Mouse (Mus musculus) thymus, postnatal 25 days (tissue): Measurements from ENCODE around the gene Erg.

Source experiments
- DNase-seq: peaks from one replicate; pipeline ENCODE4 v3.0.0; 2022

Gene Erg

DNA sequence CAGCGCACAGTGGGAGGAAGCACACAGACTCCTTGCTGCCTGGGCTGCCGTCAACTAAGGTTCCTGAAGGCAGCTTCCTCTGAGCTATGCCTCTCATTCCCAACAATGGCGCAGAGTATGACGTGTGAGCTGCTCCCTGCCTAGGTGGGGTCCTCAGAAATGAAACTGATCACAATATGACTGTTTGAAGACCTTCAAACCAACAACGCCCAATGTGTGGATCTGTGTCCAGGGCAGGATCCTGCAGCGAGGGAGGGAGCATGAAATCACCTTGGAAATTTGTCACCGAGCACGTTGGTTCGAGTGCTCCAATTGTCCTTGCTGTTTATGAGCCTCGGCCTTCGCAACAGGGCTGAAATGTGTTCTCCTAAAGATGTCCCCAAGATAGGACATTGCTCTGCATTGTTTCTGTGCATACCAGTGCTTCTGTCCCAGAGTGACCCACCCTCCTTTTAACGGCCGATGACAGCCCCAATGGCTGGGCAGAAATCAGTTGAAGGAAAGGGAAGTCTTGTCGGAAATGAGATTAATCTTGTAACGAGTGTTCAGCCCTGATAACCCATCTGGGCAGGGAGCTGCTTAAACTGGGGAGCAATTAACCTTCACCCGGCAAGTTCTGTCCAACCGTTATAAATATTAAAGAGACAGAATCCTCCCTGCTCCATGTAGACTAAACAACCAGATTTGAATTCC is 147.4 kb downstream of the Erg start:
- no peak for DNase-seq

DNA sequence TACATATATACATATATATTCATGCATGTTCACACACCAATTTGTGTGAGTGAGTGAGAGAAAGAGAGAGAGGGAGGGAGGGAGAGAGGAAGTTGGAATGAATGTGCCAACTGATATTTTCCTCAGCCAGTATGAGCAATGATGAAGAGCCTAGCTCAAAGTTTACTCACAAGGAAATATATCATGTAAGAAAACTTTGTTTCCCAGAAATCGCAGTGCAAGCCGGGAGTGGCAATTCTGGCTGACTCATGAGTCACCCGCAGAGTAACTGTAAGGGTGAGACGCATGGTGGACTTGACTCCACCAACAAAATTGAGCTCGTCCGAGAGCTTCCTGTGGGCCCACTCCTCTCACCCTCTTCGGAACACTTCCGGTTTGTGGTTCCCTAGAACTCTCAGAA is 149.8 kb downstream of the Erg start:
- DNase-seq = no peak

DNA sequence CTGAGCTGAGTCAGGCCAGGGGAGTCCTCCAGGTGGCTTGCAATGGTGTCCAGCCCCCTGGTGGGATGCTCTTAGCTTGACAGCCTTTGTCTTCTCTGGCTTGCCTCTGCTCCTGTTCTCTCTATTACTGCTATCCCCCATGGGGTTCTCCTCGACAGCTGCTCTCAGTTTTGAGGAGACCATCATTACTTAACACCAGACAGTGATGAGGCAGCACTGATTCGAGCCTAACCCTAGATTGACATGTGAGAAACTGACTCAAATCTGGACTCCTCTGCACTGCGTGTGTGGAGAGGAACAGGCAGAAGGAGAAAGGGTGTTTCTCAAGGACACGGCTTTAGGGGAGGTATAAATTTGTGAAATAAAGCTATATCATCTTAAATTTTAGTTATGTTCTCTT is 150.3 kb downstream of the Erg start:
- DNase-seq = no peak

DNA sequence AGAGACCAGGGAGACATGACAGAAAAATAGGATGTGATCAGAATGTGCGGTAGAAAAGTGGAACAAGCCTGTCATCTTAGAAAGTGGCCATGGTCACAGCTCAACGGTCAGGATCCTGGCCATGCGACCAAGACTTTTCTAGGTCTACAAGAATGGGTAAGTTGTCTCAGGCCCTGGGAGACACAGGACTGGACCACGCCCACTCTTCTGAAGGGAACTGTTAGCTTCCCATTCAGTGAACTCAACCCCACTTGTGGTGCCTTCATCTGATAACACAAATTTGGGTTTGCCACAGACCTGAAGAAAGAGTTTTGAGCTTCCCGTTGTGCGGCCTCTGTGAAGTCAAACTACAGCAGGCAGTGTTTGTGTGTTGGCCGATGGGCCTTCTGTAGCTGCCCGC is 152.0 kb downstream of the Erg start:
- DNase-seq = no peak

DNA sequence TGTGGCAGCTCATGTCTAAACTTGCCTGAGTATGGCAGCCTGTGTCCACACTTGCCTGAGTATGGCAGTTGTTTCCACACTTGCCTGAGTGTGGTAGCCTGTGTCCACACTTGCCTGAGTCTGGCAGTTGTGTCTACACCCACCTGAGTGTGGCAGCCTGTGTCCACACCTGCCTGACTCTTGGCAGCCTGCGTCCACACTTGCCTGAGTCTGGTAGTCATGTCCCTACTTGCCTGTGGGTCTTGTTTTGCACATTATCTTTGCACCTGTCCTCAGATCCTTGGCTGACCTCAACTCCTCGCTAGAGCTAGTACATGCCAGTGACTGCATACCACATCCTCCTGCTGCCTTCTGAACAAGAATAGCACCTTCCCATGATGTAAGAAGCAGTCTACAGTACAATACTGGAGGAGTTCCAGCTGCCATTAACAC is 153.8 kb downstream of the Erg start:
- DNase-seq = no peak

DNA sequence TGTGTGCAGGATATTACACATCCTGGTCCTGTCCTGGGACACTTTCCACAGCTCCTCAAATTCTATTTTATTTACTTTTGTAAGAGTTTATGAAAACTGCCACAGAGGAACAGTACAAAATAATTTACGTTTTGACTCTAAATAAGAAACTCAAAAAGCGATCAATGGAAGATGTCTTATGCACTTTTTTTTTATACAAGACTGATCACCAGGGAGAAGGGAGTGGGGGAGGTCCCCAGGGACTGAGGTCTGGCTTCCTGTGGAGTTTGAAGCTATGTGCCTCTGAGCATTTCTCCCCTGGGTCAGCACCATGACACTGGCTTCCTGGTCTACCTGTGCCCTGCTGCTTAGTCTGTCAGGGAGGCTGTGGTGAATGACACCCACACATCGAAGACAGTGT is 156.5 kb downstream of the Erg start:
- DNase-seq = no peak

DNA sequence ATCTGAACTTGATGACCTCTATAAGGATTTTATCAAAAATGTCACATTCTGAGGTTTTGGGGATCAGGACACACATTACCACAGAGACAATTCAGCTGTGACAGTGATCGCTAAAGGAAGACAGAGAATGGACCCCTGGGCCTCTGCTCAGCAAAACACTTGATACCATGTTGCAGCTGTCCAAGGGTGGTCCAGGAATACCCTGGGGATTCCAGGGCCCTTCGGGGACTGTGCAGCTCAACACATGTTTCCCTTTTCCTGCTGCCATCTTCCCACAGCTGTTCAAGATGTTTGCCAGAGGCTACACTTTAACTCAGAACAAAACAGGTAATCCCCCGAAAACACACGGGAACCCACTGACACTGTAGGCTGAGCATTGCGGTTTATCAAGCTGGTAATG is 158.2 kb downstream of the Erg start:
- no peak for DNase-seq

DNA sequence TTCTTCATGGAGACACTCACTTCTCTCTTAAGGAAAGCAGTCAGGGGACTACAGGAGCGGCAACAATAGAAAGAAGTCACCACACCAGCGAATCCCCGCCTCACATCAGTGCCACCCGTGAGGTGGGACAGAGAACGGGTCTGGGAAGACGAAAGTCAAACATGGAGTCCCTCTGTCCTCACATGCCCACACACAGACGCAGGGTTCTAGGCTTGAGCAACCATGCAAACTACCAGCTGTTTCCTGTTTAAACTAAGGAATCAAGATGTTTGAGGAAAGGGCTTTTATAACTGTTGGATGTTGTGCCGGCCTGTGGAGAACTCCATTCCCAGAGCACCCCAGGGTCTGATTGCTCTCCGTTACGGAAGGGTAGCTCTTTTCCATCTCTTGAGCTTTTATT is 158.9 kb downstream of the Erg start:
- no peak for DNase-seq

DNA sequence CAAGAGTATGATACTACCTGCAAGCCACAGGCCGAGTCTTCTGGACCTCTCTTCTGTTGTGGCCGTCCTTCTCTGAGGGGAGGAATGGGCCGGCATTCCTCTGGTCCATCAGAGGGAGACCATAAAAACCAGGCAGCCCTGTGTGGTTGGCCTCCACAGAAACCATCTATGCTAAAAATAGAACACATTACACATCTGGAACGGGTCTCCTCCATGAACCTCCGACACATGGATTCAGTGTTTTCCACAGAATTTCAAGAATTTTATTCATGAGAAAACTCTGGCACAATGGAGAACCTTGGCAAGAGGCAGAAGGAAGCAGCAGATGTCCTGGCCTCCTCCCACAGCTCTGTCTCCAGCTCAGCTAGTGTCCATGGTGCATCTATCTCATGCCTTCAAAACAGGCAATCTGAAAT is 163.7 kb downstream of the Erg start:
- DNase-seq = no peak

DNA sequence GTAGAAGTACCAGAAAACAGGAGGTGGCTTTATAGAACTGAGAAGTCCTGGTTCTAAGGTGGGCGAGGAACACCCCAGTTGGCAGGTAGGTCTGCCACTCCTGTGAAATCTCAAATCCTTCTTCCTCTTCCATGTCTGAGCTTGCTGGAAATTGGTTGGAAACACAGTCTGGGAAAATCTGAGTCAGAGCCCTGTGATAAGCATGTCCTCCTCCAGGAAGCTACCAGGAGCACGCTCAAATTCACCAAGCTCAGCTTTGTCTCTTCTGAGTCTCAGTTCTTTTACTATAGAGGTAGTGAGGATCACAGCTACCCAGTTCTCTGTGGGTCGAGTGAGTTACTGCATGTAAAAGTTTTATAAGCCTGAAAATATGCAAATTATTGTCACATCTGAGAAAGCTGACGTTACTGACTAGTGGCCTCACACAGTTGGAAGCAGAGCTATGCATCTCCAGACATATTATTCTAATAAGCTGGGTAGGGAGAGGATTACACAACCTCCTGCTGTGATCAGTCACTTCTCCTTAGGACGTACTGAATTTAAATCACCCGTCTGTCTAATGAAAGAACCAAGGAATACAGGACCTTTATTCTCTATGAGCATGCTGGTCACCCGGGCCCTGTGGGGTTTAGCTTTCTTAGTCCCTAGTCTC is 165.0 kb downstream of the Erg start:
- DNase-seq = no peak

DNA sequence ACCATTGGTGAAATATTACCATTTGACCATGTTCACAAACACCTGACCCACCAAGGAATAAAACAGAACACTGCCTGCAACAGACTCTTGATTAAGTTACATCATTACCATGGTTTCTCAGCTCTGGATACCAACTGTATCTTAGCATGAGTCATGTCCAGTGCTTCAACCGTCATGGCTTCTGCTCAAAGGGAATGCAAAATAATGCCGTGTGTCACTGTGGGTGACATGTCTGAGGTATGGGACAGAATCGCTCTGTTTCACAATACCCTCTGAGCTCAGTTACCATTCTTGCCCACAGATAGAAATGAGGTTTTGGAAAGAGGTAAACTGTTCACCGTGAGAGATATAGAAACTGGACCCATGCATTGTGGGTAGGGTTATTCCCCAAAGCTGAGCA is 170.5 kb downstream of the Erg start:
- no peak for DNase-seq

DNA sequence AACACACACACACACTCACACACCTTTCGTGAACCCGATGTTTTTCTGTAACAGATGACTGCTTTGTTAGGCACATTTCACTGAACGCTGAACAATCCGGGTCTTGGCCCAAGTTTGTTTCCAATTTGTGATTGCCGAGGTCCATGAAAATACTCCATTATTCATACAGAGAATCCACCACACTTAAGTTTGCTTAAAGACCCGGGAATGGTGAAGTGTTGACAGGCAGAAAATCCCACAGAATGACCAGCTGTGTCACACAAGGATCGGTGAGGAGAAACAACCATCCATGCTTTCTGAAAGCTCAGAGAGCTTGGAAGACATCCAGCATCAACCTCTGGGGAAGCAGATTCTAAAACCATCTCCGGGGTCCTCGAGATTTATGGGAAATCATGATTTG is 171.0 kb downstream of the Erg start:
- no peak for DNase-seq

DNA sequence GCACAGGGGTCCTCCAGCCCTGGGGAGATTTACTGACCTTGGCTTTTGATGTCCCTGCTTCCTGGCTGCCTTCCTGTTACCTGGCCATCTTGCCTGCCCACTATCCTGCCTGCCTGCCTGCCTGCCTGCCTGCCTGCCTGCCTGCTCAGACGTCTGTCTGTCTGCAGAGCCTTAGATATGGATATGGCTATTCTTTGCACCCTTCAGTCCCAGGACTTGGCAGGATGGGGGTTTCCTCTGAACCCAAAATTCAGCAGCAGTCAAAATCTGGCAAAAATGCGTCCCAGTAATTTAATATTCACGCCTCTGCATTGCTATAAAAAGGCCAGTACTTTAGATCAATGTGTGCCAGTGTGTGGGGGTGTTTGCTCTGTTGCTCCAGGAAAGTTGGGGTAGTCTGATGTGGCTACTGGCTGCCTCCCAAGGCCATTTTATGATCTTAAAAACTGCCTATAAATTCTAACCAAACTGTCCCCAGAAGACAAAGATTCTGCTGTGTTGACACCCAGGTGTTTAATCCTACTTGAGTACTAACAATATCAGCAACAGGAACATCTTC is 172.9 kb downstream of the Erg start:
- DNase-seq = no peak

DNA sequence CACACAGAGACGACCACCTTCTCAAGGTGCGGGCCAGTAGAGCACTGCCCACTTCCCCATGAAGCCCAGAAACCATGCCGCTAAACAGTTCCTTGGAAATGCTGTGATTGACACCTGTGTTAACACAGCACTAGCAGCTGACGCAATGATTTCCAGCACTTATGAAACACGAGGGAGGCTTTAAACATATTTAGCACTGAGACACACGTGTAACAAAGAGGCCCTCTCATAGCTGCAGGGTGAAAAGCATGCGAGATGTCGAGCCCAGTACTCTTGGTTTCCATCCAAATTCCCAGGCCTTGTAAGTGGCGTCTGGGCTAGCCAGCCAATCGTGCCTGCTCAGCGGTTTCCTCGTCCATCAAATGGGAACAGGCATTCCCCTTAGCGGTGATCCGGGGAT is 178.3 kb downstream of the Erg start:
- DNase-seq = no peak

DNA sequence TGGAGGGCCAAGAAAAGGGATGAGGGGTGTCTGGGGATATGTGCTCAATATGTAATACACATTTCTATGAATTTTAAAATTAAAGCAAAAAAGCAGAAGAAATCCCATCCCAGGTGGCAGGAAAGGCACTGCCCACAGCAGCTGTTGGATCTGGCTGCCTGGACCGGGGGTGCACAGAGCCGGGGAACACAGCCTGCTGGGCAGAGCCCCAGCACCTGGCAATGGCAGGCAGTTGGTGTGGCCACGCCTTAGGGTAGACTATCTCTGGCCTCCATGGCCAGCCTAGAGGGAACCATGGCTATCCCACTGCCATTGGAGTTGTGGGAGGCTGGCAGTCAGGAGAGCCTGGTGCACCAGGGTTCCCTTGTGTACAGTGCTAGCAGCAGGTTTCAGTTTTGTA is 180.9 kb downstream of the Erg start:
- no peak for DNase-seq

DNA sequence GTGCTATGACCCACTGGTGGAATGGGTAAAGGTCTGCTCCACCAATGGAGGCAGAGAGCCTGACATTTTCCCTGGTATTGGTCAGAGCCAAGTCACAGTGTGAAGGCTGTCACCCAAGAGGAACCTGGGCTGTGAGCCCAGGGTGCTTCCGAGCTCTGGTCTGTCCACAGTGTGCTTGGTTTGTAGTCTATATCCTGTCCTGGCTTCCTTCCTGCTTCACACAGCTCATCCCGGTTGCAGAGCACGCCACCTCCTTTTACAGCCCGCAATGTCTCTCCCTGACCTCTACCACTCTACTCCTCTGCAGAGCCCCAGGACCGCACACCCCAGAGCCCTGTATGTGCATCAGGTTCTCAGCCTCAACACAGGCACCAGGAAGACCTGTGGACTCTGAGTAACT is 182.9 kb downstream of the Erg start:
- DNase-seq = no peak

DNA sequence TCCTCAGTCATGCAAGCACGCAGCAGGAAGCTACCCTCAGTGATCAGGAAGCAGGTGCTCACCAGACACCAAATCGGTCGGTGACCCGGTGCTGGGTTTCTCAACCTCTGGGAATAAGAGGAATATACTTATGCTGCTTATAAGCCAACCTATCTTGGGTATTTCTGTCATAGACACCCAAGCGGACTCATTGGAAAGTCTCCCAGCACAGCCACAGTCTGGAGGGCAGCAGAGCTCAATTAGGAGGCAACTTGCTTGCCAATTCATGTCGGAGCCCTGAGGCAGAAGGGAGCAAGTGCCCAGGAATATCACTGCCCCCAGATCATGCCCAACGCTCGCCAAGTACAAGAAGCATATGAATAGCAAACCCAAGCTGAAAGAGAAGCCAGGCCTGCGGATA is 184.5 kb downstream of the Erg start:
- no peak for DNase-seq

DNA sequence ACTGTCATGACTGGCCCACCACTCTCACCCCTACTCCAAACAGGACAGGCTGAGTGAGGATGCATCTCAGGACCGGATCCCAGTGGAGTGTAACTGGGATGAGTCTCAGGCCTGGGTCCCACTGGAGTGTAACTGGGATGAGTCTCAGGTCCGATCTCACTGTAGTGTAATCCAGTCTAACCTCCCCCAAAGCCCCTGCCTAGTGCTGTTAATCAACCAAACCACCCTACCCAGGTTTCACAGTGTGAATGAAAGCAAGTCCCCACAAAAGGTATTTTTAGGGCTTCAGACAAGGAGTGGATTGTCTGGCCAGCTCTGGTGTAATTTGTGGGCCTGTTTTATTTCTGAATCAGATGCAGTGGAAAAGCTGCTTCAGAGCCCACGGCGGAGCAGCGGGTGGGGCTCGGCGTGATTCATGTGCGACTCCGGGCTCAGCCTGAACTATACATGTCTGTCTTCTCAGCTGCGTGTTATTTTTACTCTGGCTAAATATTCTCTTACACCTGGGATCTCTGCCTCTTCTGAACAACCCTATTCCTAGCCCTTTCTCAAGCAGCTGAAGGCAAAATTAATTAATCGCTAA is 187.5 kb downstream of the Erg start:
- no peak for DNase-seq

DNA sequence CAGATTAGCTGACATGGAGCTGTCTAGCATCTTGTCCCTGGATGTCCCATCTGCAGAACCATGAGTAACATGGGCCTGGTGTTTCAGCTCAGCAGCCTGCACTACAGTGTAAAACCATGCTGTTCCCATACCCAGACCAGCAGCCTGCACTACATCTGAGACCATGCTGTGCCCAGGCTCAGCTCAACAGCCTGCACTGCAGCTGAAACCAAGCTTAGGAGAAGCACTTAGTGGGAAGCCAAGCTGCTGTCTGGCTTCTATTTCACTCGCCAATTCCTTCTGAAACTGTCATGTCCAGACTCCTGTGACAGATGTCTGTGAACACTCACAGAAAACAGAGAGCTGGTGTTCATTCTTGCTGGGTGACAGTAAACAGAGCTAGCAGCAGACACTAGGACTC is 195.6 kb downstream of the Erg start:
- DNase-seq = no peak

DNA sequence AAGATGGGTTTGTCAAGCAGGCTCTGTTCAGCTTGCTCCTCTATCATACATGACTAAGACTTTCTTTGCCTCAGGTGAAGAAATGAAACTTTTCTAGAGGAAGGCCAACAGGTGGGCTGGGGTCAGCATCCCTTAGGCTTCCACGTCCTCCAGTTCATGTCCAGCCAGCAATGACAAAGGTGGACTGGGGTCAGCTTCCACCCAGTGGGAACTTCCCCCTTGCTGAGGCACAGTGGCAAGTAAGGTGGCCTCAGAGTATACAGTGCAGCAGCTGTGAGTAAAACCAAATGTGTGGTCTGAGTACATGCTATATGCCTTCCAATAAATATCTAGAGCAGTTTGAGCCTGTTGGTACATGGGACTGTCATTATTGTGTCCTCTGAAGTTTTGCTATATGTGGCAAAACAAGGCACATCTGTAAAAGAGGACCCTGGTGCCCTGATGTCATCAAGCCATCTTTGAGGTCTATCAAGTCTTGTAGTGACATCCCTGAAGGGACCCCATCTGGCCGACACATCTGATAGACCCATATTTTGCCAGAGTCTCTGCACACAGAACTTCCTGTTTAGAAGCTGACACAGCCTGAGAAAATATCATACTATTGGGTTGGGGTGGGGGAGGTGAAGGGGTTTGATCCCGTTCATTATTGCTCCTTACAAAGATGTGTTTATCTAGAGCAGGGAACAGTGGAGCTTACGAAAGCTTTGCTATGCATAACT is 197.4 kb downstream of the Erg start:
- DNase-seq = no peak

DNA sequence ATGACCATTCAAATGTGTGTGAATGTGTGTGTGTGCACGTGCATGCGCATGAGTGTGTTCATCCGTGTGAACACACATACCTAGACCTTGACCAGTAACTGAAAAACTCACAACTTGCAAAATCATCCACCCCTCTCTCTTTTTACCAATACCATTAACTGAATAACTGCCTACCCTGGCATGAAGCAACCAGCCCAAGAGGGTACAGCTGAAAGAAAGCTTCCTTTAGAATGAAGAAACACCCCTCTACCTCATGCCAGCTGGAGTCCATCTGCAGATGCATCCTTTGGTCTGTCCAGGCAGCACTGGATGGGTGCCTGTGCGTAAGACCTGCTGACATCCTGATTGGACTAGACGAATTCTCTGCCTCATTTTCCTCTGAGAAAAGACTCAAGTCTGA is 198.1 kb downstream of the Erg start:
- DNase-seq = no peak

DNA sequence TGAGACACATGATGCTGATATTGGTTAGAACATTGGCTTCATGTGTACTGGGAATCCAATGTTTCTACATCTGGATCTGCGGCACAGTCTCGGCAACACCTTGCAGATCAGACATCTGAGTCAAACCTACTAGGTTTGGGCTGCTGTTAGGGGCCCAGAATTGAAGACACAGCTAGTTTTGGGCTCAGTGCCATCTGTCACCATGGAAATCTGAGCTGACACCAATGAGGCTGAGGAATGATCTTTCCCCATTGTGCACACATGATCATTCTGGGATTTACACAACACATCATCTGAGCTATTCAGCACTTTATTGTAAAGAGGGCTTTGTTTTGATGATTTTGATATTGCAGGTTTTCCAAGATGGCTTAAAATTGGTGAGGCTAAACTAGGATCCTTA is 199.4 kb downstream of the Erg start:
- DNase-seq = no peak

DNA sequence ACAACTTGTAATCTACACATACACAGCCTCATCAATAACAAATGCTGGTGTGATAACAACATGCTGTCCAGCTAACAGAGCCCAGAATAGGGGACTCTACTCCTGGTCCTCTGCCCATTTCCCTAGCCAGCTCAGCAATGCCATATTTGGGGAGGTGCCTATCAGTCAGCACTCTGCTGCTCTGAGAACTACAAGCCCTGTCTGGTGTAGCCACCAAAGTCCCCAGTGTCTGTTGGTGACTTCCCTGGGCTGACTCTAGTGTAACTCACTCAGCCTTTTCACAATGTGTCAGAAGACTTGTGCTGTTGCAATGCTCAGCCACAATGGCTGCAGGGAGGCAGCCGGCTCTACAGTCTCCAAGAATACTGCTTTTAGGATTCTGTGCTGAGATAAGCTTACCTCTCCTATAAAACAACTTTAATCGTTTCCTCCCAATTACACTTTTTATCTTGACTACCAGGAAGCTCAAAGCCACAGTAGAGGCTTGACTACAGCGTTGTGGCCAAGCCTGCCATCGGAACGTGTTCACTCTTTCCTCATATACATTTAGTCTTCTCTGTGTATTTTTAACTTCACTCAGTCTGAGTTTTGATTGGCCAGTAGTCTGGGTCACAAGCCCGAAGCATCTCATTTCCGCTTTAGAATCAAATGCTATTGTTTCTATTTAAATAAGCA is 201.0 kb downstream of the Erg start:
- DNase-seq = no peak
